Mouse (Mus musculus): ENCODE data around the gene Hoxc12.

The Hoxc12 gene

DNA sequence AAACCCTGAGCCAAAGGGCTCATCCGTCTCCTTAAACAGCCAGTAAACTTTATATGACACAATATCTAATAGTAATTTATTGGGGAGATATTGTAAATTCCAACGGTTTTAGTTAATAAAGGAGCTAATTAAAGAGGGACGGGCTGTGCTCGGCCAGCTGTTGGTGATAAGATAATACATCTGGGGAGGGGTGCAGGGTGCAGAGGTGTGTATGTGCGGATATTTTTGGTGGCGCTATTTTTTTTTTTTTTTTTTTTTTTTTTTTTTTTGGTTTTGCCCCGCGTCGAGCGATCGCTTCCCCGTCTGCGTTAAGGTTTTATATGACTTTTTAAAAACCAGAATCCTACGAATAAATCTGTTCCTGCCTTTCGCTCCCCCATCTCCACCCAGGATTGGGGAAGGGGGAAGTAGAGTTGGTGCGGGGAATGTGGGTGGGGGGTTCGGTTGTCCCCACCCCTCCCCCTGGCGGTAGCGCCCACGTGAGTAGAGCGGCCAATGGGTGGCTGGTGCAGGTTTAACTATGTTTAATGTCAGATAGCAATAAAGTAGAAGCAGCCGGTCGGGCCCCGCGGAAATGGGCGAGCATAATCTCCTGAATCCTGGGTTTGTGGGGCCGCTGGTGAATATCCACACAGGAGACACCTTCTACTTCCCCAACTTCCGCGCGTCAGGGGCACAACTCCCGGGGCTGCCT lies at the start of gene Hoxc12:
Gene Hoxc12 (plus strand): TSS at position 479 of the 694 bp plus-strand sequence.
- no peak for DNase-seq (ENCODE audit: low spot score in 2 of 2)

DNA sequence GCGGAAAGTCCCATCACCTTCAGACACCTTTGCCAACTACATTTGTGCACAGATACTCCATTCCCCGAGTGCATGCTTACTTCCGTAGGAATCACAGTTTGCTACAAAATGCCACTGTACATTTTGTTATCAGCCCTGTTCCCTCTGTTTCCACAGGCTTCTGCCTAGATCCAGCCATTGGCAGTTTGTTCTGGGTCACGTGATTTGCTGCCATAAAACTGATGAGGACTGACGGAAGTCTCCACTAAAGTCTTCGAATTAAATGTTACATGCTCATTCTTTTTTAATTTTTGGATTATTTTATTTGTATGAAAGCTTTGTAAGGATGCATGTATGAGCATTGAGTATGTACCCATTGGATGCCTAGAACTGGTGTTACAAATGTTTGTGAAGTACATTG lies 41.4 kb upstream of the Hoxc12 start:
- no peak for DNase-seq (ENCODE audit: low spot score in 2 of 2)

DNA sequence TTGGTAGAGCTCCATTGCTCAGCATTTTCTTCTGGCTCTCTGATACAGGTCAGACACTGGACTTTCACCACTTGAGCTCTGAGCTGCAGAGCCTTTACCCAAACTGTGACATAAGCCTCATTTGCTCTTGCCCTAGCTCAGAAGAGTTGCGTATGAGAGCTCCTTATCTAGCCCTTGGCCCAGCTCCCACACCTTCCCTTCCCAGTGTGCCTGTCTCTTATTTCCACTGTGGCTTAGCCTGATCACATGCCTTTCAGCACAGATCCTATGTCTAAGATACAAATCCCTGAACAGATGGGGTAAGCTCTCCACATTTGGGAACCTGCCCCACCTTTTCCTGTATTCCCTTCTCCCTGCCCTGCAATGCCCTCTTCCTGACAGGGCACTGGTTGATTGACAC lies 31.6 kb upstream of the Hoxc12 start:
- no peak for DNase-seq (ENCODE audit: low spot score in 2 of 2)

DNA sequence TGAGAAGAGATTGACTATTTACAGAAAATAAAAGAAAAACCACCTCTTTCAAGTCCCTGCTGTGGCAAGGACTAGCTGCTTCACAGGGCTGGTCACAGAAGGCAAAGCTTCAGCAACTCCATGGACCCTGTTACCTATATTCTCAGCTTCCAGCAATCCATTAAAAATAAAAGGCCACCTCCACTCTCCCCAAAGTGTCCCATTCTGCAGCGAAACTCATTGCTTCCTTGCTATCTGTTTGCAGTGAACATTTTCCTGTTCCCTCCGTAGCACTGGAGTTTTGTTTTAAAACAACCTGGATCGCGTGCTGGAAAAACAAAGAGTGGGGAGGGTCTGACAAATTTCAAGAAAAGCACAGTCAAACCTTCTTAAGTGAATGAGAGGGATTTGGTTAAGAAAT lies 27.0 kb upstream of the Hoxc12 start:
- no peak for DNase-seq (ENCODE audit: low spot score in 2 of 2)

DNA sequence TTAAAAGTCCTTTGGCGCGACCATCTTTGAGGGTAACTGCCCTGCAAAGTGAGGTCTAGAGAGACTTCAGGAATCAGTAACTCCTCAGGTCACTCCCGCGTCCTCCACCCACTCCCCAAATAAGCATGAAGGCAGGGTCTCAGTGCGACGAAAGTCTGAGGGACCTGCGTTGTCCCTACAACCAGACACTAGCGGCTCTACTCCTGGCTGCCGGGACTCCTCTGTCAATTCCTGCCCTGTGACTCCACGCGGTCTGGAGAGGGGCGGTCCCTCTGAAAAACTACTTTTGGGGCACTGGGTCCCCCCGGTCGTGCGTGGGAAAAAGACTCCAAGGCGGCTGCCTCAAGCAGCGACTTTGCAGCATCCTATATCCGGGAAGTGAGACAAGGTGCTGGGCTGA lies 26.5 kb upstream of the Hoxc12 start:
- no peak for DNase-seq (ENCODE audit: low spot score in 2 of 2)

DNA sequence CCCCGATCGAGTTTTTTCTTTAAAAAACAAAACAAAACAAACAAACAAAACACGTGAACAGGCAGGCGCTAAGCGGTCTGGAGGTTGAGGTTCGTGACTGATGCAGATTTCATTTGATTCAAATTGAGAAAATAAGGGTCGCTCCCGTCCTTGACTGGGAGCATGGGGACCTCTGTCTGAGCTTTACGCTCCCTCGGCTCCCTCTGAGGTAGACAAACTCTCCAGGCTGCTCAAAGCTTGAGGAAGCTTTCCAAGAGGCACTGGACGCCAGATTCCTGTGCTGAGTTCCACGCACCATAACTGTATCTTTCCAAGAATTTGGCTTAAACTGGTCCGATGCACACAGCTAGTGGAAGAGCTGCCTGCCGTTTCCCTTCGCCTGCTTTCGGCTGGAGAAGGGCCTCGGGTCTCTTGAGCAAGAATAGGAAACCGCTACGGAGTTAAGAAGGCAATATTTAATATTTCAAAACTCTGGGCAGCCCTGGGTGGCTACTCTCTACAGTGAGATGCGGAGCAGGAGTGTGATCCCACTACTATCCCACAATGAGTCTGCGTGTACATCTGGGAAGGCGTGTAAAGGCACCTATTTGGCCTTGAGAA lies 26.0 kb upstream of the Hoxc12 start:
- DNase-seq (ENCODE audit: low spot score in 2 of 2) = no peak

DNA sequence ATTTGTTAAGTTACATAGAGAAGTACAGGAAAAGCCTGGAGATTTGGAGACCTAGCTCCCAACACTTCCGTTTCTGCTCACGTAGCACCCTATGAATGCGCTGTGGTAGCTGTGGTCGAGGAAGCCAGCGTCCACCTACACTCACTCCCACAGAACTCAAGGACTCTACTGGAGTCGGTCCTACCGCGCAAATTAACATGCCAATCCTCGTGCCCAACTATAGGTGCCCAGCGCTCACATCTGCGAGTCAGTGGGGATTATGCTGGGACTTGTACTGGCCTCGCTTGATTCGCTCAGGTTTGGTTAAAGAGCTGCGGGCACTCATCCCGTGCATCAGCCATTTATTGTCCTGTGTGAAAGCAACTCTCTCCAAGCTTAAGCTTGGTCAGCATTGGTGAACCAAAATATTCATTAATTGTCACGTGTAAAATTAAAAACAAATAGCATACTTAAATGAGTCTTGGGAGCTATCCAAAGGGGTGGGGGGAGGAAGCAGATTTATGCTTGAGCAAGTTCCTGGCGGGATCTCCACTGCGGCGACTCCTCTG lies 23.4 kb upstream of the Hoxc12 start:
- DNase-seq (ENCODE audit: low spot score in 2 of 2) = no peak

DNA sequence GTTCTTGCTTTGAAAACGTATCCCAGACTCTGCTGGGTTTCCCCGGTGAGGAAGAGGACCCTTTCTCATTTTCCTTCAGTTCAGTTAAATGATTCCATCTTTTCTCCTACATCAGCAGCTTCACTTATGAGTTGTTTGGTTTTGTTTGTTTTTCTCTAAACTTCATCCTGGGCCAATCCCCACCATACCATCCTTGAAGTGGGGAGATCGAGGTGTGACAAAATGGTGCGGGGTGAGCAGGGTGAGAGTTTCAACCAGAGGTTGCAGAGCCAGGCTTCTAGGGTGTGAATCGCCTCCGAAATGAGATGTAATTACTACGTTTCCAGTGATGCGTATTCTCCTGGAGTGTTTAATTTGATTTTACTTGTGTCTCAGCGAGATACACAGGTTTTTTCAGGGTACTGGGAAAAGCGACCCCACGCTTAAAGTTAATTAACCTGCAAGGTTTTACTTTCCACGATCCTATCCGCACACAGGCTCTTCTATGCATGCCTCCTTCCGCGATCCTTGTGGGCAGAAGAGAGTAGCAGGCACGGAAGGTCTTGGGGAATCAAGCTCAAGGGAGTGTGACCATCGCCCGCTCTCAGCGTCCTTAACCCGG lies 18.5 kb upstream of the Hoxc12 start:
- DNase-seq (ENCODE audit: low spot score in 2 of 2) = no peak

DNA sequence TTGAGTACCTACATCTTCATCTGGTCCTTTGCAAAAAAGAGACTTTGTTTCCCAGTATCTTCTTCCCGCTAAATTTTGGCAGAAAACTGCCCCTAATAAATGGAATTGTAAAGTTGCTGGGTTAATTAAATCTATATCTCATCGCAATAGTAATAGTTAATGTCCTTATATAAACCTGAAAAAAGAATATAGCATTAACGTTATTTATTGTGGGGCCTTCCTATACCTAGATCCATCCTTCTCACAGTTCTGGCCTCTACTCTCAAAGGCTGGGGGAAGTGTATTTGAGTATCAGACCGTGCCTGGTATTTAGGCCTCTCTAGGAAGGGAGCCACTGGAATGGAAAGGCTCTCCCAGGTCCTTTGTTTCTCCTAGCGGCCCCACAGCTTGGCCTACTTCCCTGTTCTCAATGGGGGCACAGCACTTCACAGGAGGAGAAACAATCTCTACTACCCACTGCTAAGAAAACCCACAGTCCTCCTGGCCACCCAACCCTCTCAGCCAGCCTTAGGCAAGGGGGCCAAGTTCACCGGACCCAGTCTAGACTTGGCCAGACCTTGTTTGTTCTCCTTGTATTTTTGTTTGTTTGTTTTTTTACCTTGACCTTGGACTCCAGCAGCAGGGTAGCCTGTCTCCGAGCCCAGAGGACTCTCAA lies 17.8 kb upstream of the Hoxc12 start:
- DNase-seq (ENCODE audit: low spot score in 2 of 2) = no peak

DNA sequence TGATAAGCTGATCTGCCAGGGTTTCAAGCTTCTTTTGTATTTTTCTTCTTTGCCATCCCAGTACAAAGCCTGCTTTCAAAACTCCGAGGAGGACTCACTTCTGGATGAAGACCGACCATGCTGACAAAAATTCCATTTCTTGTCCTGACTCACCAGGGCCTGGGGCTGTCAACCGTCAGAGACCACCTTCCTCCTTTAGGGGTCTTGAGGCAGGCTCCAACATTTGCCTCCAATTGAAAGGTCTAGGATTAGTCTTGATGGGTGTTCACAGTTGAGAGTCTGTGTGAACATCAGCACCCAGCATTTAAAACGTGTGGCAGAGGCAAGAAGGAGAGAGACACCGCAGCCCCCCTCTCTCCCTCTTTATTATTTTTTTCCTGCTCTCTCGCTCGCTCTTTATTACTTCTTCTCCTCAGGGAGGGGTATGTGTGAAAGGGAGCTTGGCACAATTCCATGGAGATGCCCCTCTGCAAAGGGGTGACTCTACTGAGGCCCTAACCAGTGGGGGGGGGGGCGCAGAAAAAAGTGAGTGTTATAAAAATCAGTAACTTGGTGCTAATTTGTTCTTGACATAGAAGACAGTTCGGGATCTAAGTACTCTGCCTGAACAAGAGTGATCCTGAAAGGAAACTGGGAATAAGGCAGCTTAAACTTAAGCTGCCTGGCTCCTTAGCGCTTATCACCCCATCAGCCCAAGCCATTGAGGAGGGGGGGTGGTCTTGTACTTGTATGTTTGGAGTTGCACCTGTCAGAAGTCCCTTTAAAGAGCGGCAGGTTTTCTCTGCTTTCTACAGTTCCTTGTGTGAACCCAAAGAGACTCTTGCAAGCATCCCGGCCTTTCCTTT lies 17.0 kb upstream of the Hoxc12 start:
- no peak for DNase-seq (ENCODE audit: low spot score in 2 of 2)

DNA sequence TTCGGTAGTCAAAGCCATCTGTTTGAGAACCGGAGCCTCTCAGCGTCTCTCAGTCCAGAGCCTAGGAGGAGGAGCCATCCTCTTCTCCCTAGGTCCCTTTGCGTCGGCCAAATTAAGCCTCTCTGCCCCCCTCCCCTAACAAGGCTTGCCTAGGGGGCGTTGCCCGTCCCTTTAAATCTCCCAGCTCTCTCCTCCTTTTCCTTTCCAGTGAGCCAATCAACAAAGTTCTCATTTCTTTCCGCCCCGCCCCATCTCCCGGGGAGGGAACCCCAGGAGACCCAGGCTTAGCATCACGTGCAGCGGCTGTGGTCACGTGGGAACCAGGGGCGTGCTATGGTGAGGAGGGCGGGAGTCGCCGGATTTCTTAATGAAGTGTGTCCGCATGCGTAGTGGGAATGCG lies 15.9 kb upstream of the Hoxc12 start:
- DNase-seq (ENCODE audit: low spot score in 2 of 2) = no peak

DNA sequence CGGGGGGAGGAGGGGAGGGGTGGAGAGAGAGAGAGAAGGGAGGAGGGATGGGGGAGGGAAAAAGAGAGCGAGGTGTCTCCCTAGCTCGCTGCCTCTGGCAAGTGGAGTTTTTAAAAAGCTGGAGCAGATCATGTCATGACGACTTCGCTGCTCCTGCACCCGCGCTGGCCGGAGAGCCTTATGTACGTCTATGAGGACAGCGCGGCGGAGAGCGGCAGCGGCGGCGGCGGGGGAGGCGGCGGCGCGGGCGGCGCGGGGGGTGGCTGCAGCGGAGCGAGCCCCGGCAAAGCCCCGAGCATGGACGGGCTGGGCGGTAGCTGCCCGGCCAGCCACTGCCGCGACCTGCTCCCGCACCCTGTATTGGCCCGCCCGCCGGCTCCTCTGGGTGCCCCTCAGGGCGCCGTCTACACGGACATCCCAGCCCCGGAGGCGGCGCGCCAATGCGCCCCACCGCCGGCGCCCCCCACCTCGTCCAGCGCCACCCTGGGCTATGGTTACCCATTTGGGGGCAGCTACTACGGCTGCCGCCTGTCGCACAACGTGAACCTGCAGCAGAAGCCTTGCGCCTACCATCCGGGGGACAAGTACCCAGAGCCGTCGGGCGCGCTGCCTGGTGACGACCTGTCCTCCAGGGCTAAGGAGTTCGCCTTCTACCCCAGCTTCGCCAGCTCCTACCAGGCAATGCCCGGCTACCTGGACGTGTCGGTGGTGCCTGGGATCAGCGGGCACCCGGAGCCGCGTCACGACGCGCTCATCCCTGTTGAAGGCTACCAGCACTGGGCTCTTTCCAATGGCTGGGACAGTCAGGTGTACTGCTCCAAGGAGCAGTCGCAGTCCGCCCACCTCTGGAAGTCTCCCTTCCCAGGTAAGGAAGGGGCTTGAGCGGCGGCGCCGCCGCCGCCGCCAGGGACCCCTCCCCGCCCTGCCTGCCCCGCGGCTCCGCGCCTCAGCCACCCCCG lies 15.2 kb upstream of the Hoxc12 start, which contains the start of gene Hoxc13:
Gene Hoxc13 (plus strand): TSS at position 51 of the 959 bp plus-strand sequence.
- no peak for DNase-seq (ENCODE audit: low spot score in 2 of 2)

DNA sequence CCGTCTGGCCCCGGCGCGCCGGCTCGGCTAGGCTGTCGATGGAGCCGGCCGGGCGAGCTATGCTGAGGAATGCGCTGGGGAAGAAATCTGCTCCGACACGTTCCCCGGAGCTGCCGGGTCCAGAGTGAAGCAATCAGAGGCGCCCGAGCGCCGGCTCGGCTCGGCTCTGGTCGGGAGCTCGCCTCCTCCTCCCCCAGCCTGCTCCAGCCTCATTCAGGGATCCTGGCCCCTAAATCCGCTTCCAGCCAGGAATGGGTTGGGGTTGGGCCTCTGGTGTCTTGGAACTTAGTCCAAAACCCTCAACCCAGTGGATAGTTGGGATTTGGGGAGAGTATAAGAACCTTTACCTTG lies 14.6 kb upstream of the Hoxc12 start:
- DNase-seq (ENCODE audit: low spot score in 2 of 2) = no peak

DNA sequence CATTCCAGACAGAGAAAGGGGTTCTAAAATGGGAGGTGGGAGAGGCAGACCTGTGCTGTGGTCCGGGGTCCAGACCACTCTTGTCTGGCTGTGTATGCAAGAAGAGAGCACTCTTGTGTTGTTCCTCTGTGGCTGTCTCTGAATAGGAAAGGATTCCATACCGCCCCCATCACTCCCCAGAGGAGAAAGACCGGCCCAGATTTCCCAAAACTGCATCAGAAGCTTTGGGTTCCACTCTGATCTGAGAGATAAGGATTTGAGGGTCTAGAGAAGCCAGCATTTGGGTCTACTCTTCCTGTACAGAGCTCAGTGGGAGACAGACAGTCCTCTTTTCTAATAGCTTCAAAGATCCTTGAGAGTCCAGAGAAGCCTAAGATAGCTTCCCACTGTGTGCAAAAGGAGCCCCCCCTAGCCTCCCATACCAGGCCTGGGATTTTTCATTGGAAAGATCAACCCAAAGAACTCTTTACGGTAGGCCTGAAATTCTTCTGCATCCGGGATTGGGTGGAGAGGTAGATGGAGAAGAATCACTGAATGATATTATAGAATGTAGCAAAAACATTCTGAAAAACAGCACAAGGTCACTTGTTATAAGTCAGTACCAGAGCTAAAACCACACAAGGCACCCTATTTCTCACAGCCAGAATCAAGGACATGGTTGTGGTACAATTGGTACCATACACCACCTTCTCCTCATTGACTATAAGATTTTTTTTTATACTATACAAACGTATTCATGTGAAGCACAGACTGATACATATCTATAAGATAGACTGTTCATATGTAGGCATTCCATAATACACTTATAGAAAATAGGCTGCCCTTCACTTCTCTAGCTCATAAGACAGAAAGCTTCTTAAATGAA lies 13.7 kb upstream of the Hoxc12 start:
- DNase-seq (ENCODE audit: low spot score in 2 of 2) = no peak

DNA sequence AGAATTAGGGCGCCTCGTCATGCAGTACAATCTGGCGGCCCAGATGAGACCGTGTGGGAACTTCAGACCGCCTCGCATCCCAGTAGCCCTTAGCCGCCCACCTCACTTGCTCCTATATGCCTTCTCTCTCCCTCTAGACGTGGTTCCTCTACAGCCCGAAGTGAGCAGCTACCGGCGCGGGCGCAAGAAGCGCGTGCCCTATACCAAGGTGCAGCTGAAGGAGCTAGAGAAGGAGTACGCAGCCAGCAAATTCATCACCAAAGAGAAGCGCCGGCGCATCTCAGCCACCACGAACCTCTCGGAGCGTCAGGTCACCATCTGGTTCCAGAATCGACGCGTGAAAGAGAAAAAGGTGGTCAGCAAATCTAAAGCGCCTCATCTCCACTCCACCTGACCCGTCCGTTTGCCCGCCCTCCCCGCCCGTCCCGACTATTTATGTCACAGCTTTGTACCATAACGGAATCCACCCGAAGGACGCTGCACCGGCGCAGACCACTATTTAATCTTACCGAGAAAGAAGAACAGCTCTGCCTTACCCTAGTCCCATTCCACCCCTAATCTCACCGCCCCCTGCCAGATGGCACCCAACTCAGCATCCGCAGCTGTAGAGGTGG lies 9.4 kb upstream of the Hoxc12 start:
- no peak for DNase-seq (ENCODE audit: low spot score in 2 of 2)

DNA sequence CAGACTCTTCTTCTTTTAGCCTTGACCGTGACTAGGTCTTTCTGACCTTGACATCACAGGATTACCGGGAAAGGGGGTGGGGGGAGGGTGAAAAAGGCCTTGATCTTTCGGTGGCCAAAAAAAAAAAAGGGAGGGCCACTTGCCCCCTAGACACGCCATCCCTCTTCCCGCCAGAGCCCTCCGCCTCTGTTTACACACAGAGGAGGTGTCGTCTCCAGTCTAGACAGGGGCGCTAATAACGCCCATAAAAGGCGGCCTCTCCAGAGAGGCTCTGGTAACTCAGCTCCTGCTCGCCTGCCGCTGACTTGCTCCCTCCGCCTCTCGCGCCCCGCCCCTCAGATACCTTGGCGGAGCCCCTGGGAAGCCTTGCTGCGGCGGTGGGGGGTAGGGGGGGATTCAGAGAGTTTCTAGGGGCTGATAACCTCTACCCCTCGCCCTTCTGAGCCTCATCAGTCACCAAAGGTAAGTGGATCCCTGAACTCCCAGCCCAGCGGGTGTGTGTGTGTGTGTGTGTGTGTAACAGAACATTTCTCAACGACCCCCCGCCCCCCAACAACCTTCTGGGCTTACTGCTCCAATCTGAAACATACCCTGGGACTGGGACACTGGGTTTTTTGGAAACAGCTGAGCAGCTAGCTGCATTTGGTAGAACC lies 4.7 kb upstream of the Hoxc12 start:
- no peak for DNase-seq (ENCODE audit: low spot score in 2 of 2)

DNA sequence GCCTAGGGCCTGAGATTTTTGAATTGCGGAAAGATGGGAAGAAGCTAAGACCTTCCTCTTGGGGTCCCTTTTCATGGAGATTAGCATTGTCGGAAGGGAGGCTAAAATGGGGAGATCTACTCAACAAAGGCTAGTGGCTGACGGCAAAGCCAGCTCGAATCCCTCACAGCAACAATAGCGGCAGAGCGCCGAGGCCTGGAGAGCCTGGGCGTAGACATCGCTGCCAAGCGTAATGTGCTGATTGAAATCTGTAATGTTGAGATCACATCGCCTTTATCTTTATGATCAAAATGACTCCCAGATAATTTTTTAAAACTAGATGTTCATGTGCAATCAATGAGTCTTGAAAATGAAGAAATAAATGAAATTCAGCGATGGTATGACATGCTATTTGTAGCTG lies 2.1 kb upstream of the Hoxc12 start:
- no peak for DNase-seq (ENCODE audit: low spot score in 2 of 2)

DNA sequence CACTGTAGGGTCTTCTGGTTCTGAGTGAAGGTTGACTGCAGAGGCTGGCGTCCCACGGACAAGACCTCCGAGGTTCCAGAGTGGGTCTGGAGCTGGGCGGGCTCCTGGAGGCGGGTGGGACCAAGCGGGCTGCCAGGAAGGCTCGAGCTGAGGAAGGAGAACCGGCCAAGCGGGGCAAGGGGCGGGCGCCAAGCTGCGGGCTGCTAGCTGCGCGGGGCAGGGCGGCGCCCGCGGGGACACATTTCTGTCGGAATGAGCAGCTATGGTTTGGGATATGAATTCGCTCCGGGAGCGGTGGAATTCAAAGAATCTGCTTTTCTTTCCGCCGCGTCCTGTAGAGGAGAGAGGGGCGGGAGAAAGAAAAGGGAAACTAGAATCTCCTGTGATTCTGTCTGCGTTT lies 1.7 kb upstream of the Hoxc12 start:
- no peak for DNase-seq (ENCODE audit: low spot score in 2 of 2)
